Mouse (Mus musculus) midbrain, embryonic 15.5 days (tissue): ENCODE data around the gene BC052040. TPM values are rescaled to one million over a fixed set of nuclear protein-coding genes. Genes with fewer than 3 reads are reported as not detected.

Experiments
- ATAC-seq: fragments of 200-750 bp; cut with Nextera tagmentation; replicated peaks from 2 replicates; pipeline ENCODE4 v1.8.0; 2017; ENCODE audit warnings: moderate TSS enrichment
- H3K27ac ChIP-seq: fragments of 300-500 bp; sonication (generic); 2 replicates; pipeline ENCODE4 v1.5.1; 2015; ENCODE audit warnings: mild to moderate bottlenecking, inconsistent platforms
- H3K27me3 ChIP-seq: fragments of 300-500 bp; sonication (generic); replicated peaks from 2 replicates; pipeline ENCODE4 v1.6.1; 2015; ENCODE audit warnings: inconsistent platforms
- H3K36me3 ChIP-seq: fragments of 300-500 bp; sonication (generic); replicated peaks from 2 replicates; pipeline ENCODE4 v1.6.1; 2015; ENCODE audit warnings: inconsistent platforms
- H3K4me1 ChIP-seq: fragments of 300-500 bp; sonication (generic); 2 replicates; pipeline ENCODE4 v1.6.1; 2015; ENCODE audit warnings: inconsistent platforms
- H3K4me2 ChIP-seq: fragments of 300-500 bp; sonication (generic); 2 replicates; pipeline ENCODE4 v1.6.1; 2015; ENCODE audit warnings: inconsistent platforms, mild to moderate bottlenecking, moderate library complexity
- H3K4me3 ChIP-seq: fragments of 300-500 bp; sonication (generic); 2 replicates; pipeline ENCODE4 v1.5.1; 2015; ENCODE audit warnings: mild to moderate bottlenecking, inconsistent platforms
- H3K9ac ChIP-seq: fragments of 300-500 bp; sonication (generic); 2 replicates; pipeline ENCODE4 v1.6.1; 2015; ENCODE audit warnings: mild to moderate bottlenecking, inconsistent platforms
- H3K9me3 ChIP-seq: fragments of 300-500 bp; sonication (generic); 2 replicates; pipeline ENCODE4 v1.6.1; 2016; ENCODE audit warnings: inconsistent platforms
- WGBS: fragments of 180-500 bp; shearing (Covaris S2); methylation state at CpG from one replicate; pipeline ENCODE4 v1.1.7; 2015; ENCODE audit warnings: mixed read lengths; 5-methylcytosine and 5-hydroxymethylcytosine counted together
- polyA plus RNA-seq: library from polyadenylated mRNA; unstranded; fragments of >200 nt; fragmentation: Nextera tagmentation; extraction: Ambion mirVana; gene quantifications from 2 replicates; pipeline ENCODE4 v1.2.1, GENCODE M21; 2015

BC052040 gene
- polyA plus RNA-seq, 1 experiment from 2014 or later, result 19.6 TPM

DNA sequence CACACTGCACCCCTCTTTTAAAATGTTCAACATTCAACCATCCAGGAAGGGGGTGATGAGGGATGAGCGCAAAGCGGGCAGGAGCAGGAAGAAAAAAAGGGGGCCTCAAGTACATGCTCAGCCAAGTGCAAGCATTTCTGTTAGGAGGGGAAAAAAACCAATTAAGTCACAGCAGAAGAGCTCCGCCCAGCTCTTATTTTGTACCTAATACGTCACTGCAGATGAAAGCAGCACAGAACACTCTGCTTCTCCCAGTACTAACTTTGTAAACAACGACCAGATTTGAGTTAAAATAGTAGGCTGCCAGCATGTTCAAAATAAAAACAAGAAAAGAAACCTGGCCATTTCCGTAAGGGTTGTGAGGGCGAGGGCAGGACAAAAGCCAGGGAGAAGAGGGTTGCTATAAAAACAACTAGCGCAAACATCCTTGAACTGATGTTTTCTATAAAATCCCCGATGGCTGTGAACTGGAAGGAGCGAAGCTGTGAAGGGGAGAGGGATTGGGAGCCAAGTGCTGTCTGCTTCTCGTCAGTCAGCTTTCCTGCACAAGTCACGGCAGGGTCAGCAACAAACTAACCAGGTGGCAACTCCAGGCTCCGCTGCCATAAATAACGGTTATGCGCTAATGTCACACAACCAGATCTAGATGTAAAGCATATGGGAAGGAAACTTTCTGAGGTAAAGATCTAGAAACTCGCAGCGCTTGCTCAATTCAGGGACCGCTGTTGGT, 2.2 kb upstream of the BC052040 start:
- Histone ChIP-seq H3K36me3 (no peaks in the 10 kb centered on the region), H3K4me1 (peaks cover 11% of the 10 kb centered on the region), H3K27ac (no peak overlapping the region), H3K9ac (no peak overlapping the region), H3K4me3 (no peak overlapping the region), H3K9me3 (no peaks in the 10 kb centered on the region), H3K27me3 (no peaks in the 10 kb centered on the region), H3K4me2 (0 out of 2 replicates have a peak overlapping the region, but pooled peaks have one; percentile 1)
- 34% methylated on average over 18 of the region's 18 CpGs for WGBS
- no peak for ATAC-seq

DNA sequence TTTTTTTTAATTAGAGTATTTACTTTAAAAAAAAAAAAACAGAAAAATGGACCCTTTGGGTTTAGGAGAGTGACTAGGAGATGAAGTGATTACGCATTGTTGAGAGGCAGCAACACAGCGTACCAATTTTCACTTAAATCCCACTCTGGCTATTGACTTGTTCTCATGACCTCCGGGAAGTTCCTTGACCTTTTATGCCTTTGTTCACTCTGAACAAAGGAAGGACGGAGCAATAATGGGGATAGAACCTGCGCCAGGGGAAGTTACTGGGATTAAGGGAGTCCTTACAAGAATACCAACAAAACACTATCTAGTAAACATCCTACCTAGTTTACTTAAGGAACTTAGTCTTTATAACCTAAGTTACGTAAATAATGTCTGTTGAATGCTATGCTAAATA, 1.5 kb upstream of the BC052040 start:
- Histone ChIP-seq H3K9me3 (no peaks in the 10 kb centered on the region), H3K4me1 (peaks cover 11% of the 10 kb centered on the region), H3K27ac (no peak overlapping the region), H3K27me3 (no peaks in the 10 kb centered on the region), H3K4me3 (no peak overlapping the region), H3K4me2 (no peak overlapping the region), H3K9ac (no peak overlapping the region), H3K36me3 (no peaks in the 10 kb centered on the region)
- ATAC-seq, result no peak
- 21% methylated on average over 6 of the region's 6 CpGs for WGBS

DNA sequence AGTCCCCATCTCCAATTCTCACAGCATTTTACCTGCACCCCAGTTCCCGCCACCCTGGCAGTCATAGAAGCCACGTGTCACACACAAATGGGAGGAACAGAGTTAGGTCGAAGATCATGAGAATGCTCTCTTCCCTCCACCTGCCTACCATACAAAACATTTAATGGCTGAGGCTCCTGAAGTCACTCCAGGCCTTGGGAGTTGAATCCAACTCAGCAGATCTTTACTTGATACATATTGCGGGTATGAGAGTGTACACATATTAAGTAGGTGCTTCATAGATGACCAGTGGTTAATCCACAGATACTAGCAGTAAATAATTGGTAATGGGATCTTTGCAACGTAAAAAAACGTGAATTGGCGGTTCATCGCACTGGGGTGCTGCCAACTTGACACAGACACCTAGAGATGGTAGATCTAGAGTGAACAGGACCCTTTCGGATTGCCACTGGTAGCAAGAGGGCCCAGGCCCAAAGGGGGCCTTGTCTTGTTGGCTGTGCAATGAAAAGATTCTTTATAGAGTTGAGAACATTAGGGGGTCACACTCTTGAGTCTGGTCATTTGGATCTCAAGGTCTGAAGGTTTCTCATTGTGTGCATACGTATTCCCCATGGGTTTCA, 583 bp downstream of the BC052040 start:
- Histone ChIP-seq H3K9me3 (no peaks in the 10 kb centered on the region), H3K36me3 (no peaks in the 10 kb centered on the region), H3K27me3 (no peaks in the 10 kb centered on the region), H3K4me3 (peak overlapping the region; percentile 71), H3K9ac (peak overlapping the region; percentile 74), H3K27ac (peak overlapping the region; percentile 70), H3K4me2 (peak overlapping the region; percentile 58), H3K4me1 (peaks cover 11% of the 10 kb centered on the region)
- no peak for ATAC-seq
- WGBS, result 73% methylated on average over 10 of the region's 10 CpGs

DNA sequence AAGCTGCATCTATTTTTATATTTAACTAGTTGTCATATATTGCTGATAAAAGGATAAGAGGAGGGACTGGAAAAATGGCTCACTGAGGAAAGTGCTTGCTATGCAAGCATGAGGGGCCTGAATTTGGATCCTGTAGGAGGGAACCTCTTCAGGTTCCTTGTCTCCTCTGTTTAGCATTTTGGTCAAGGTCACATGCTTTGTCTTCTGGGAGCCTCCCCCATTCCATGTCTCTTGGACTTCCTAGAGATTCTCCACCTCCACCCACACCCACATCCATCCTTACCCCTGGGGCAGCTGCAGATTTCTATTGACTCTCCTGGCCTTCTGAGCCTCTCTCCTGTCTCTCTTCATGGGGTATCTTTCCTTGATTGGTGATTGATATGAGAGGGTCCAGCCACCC, 2.3 kb downstream of the BC052040 start:
- no peak overlapping the region for H3K9ac ChIP-seq
- H3K4me1 ChIP-seq, result peaks cover 11% of the 10 kb centered on the region
- no peaks in the 10 kb centered on the region for H3K9me3 ChIP-seq
- H3K27ac ChIP-seq, result no peak overlapping the region
- H3K4me2 ChIP-seq, result no peak overlapping the region
- H3K36me3 ChIP-seq, result no peaks in the 10 kb centered on the region
- no peak overlapping the region for H3K4me3 ChIP-seq
- ATAC-seq, result no peak
- H3K27me3 ChIP-seq, result no peaks in the 10 kb centered on the region

DNA sequence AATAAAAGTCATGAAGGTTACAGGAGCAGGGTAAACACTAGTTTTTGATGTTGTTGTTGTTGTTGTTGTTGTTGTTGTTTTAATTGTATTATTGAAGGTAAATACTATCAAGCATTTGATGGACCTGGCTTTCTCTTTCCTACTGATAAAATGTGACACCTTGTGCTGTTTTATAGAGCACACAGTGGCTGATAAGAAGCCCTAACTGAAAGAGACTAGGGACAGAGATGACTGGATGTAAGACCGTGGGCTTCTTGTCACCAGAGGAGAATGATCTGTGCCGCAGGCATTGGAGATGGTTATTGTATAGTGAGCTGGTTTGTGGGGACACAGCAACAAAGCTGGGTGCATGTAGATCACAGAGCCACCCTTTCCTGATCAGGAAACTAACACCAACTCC, 9.1 kb downstream of the BC052040 start:
- peaks cover 3% of the 10 kb centered on the region; the same call in 1 of the 2 replicates for H3K4me1 ChIP-seq
- no peaks in the 10 kb centered on the region for H3K36me3 ChIP-seq
- no peak overlapping the region for H3K4me2 ChIP-seq
- WGBS, result 88% methylated on average over 2 of the region's 2 CpGs
- no peak overlapping the region for H3K4me3 ChIP-seq
- ATAC-seq, result no peak
- no peaks in the 10 kb centered on the region for H3K27me3 ChIP-seq
- H3K9ac ChIP-seq, result no peak overlapping the region
- H3K9me3 ChIP-seq, result no peaks in the 10 kb centered on the region
- no peak overlapping the region for H3K27ac ChIP-seq

DNA sequence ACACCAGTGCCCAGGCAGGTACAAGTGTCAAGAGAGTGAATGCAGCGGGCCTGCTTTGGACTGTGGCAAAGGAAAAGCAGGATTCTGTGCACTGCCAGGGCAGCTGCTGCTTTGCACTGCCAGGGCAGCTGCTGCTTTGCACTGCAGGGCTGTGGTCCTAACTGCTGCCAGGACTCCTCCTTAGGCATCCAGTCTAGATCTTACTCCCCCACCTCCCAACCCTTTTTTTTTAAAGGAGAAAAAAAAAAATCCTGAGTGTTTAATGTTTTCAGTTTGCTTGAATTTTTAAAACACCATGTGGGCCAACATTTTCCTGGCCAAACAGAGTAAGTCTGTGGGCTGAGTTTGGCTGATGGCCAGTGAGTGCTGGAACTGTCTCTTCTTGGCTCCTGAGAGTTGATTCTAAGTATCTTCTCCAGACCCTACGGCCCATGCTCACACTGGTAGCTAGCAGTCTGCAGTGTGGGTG, 11.2 kb downstream of the BC052040 start:
- Histone ChIP-seq H3K9ac (no peak overlapping the region), H3K4me1 (peaks cover 3% of the 10 kb centered on the region; the same call in 1 of the 2 replicates), H3K4me2 (no peak overlapping the region), H3K27me3 (no peaks in the 10 kb centered on the region), H3K4me3 (no peak overlapping the region), H3K9me3 (no peaks in the 10 kb centered on the region), H3K27ac (0 out of 2 replicates have a peak overlapping the region, but pooled peaks have one; percentile 15), H3K36me3 (no peaks in the 10 kb centered on the region)
- WGBS, result 70% methylated on average over 2 of the region's 2 CpGs
- peak; percentile 63; the same call in 1 of the 2 replicates for ATAC-seq

DNA sequence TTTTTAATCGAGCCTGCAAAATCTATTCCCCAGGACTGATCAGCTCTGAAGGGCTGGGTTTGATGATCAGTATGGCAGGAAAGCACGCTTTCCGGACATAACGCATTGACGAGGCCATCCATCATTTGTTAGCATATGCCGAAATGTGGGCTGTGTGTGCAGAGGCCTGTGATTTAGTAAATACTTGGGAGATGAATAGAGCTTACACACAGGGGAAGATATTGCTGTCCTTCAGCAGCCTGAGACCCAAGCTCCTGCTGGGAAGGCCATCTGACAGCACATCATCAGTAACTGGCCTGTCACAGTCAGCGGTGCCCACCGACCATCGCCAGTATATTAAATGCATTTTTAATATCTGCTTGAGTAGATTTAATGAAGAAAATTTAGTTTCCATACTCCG, 15.5 kb downstream of the BC052040 start:
- Histone ChIP-seq H3K4me1 (peaks cover 7% of the 10 kb centered on the region), H3K4me3 (no peak overlapping the region), H3K9me3 (no peaks in the 10 kb centered on the region), H3K36me3 (no peaks in the 10 kb centered on the region), H3K27ac (no peak overlapping the region), H3K4me2 (no peak overlapping the region), H3K9ac (no peak overlapping the region), H3K27me3 (no peaks in the 10 kb centered on the region)
- WGBS, result 61% methylated on average over 10 of the region's 10 CpGs
- ATAC-seq, result no peak

DNA sequence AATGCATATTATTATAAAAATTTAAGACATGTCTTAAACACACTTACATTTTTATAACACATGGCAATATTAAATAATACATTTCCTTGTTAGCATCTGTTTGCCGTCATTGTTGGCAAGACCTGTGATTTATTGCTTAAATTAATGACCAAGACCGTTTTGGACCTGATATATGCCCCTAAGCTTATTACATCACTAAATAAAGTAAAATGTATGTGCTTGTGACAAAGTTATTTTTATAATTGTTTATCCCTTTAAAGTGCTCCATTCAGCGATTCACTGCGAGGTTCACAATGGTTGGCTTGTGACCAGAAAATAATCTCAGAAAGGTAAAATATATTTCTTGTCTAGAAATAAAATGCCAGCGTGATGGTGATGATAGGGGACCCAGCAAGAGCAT, 16.8 kb downstream of the BC052040 start:
- no peak for ATAC-seq

DNA sequence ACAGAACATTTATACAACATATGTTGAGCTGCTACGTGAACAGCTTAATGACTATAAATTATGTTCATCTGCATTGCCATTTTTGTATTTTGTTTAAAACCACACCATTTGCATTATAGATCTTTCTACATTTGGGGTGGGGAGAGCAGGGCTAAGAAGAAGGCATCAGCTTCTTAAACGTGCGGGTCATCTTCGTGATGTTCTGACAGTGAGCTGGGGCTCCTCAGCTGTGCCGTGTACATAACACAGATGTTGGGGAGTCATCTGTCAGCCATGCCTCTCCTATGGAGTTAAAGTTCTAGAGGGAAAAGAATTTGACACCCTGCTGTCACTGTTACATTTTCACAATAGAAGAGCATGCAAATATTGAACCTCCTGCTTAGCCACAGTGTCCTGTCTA, 19.2 kb downstream of the BC052040 start:
- Histone ChIP-seq H3K36me3 (no peaks in the 10 kb centered on the region), H3K4me2 (no peak overlapping the region), H3K4me3 (no peak overlapping the region), H3K4me1 (peaks cover 4% of the 10 kb centered on the region), H3K27ac (no peak overlapping the region), H3K9me3 (no peaks in the 10 kb centered on the region), H3K9ac (no peak overlapping the region), H3K27me3 (no peaks in the 10 kb centered on the region)
- WGBS, result 51% methylated on average over 5 of the region's 5 CpGs
- ATAC-seq, result no peak

More for the DNA sequence above, 16.8 kb downstream of the BC052040 start:
- Histone ChIP-seq H3K9me3 (no peaks in the 10 kb centered on the region), H3K4me2 (no peak overlapping the region), H3K9ac (no peak overlapping the region), H3K27ac (no peak overlapping the region), H3K27me3 (no peaks in the 10 kb centered on the region), H3K36me3 (no peaks in the 10 kb centered on the region), H3K4me1 (peaks cover 4% of the 10 kb centered on the region), H3K4me3 (no peak overlapping the region)
- whole genome bisulfite sequencing, result 85% methylated on average over 5 of the region's 5 CpGs

DNA sequence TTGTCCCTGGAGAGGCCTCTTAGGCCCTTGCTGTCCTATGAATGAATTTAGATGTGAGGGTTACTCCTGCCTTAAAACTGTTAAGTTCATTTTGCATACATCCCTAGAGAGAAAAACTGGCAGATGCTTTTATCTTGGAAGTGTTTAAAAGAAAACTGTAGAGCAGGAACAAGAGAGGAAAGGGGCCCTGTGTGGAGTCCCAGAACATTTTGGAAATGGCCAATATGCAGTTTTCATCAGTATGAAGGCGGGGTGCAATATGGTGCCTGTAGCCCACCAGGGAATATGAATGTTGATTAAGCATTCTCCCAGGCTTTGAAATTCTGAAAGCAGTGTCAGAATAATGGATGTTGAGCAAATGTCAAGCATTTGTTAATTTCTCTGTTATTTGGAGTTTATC, 19.8 kb downstream of the BC052040 start:
- Histone ChIP-seq H3K4me1 (peaks cover 4% of the 10 kb centered on the region), H3K9ac (no peak overlapping the region), H3K27ac (no peak overlapping the region), H3K36me3 (no peaks in the 10 kb centered on the region), H3K9me3 (no peaks in the 10 kb centered on the region), H3K27me3 (no peaks in the 10 kb centered on the region), H3K4me3 (no peak overlapping the region), H3K4me2 (no peak overlapping the region)
- whole genome bisulfite sequencing, result 54% methylated on average over 1 of the region's 1 CpGs
- no peak for ATAC-seq

DNA sequence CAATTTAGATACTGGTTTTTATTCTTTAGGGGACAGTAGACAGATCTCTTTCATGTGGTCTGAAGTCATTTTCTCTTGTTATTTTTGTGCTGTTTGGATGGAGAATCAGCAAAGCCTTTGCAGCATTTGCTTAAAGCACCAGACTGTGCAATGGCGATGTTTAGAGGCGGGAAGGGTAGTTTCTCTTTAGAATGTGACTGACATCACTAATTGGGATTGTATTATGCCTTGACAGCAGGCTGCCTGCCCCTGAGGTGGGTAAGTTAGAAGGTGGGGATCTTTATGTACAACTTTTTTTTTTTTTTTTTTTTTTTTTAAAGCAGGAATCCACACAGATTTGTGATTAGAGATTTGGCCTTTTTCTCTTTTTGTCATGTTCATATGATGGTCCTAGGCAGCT, 20.6 kb downstream of the BC052040 start:
- Histone ChIP-seq H3K9ac (no peak overlapping the region), H3K27me3 (no peaks in the 10 kb centered on the region), H3K27ac (no peak overlapping the region), H3K4me1 (peaks cover 4% of the 10 kb centered on the region), H3K4me2 (no peak overlapping the region), H3K9me3 (no peaks in the 10 kb centered on the region), H3K36me3 (no peaks in the 10 kb centered on the region), H3K4me3 (no peak overlapping the region)
- WGBS, result 62% methylated on average over 2 of the region's 2 CpGs
- ATAC-seq, result no peak

DNA sequence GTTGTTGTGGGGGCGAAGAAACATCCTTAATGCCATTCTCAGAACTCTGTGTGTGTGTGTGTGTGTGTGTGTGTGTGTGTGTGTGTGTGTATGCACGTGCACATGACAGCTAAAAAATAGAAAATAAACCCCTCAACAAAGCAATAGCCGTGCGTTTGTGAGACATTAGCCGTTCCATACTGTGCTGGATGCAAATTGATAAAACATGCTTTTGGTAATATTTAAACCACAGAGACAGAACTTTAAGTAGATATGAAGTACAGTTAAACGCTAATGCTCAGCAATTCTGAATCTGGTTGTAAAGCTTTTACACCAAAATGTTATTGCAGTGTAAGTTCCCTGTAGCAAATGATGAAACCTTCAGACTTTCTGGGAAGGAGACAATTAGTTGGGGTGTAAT, 22.6 kb downstream of the BC052040 start:
- no peaks in the 10 kb centered on the region for H3K36me3 ChIP-seq
- H3K27me3 ChIP-seq, result no peaks in the 10 kb centered on the region
- 85% methylated on average over 6 of the region's 6 CpGs for WGBS
- no peak for ATAC-seq
- H3K4me2 ChIP-seq, result no peak overlapping the region
- H3K27ac ChIP-seq, result no peak overlapping the region
- H3K9me3 ChIP-seq, result no peaks in the 10 kb centered on the region
- no peak overlapping the region for H3K4me3 ChIP-seq
- H3K9ac ChIP-seq, result no peak overlapping the region
- H3K4me1 ChIP-seq, result peaks cover 4% of the 10 kb centered on the region

DNA sequence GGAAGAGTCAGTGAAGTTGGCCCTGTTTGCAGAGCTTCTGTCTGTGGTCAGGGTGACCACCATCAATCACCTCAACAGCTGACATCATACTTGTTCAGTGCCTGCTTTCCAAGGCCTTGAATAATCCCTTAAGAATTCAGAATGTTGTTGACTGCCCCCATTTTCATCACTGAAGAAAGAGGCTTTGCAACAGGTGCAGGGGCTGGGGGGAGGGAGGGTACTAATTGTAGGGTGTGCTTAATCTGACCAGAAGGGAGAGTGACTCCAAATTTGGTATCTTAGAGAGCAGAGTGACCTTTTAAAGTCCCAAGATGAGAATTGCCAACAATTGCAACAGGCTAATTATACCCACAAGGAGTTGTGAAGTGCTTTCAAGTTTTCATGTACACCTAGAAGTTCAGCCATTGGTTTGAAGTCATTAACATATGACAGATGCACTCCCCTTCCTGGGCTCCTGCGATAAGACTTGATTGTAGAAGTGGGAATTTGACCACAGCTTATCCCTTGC, 24.4 kb downstream of the BC052040 start:
- Histone ChIP-seq H3K4me2 (no peak overlapping the region), H3K4me1 (peaks cover 4% of the 10 kb centered on the region), H3K9me3 (no peaks in the 10 kb centered on the region), H3K9ac (no peak overlapping the region), H3K36me3 (no peaks in the 10 kb centered on the region), H3K27ac (no peak overlapping the region), H3K27me3 (no peaks in the 10 kb centered on the region), H3K4me3 (no peak overlapping the region)
- WGBS, result 38% methylated on average over 1 of the region's 1 CpGs
- no peak for ATAC-seq
